Mouse (Mus musculus) heart, adult 9 months (tissue): ENCODE results near the gene Uqcc1.
"Not testable (repeated sequence)": the region's sequence is repeated elsewhere in the genome, so short reads cannot be mapped to it uniquely, and the experiment has no call there.

Source experiments
- DNase-seq, 2 experiments: peaks; one replicate each; pipeline ENCODE4 v3.0.0; 2022; ENCODE audit warnings: low spot score in 2 of 2

Uqcc1 gene

DNA sequence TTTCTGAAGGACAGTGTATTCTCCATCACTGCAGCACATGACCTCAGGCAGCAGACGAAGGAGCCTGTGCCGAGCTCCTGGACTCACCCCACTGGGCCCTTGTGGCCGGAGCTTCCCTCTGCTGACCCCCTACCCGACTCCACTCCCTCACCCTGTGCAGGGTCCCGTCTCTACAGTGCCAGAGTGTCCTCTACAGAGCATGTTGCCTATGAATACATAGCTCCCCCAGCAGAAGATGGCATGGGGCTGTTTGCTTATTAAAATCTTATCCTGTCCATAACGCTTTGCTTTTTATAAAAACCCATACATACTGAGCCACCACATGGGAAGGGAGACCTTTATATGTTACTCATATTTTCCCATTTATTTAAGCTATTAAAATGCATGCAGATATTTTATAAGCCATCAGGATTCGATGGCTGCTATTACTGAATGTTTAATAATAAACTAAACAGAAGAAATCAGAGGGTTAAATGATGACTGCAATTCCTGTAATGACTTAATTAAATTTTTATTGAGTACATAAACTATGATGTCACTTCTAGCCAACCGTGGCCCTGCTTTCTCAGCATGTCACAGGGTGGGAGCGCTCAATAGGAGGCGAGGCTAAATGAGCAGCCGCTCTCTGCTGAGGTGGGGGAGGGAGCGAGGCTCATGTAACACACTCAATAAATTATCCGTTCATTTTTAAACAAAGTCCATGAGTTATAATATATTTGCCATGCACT, 67.4 kb downstream of the Uqcc1 start:
- DNase-seq, result no peak

DNA sequence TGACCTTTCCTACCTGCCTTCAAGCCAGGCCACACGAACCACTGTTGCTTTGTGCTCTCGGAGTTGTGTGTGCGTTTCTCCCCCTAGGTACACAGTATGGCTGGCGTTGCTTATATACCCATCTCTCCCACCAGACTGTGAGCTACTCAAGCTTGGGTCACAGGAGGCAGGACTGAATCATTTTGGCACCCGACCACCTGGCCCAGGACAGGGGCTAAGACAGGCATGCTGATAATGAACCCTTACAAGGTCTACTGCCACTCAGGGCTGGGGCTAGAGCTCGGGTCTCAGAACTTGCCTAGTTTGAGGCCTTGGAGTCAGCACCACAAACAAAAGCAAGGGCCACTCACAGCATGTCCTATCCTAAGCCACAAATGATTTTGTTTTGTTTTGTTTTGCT, 68.5 kb downstream of the Uqcc1 start:
- no peak for DNase-seq

DNA sequence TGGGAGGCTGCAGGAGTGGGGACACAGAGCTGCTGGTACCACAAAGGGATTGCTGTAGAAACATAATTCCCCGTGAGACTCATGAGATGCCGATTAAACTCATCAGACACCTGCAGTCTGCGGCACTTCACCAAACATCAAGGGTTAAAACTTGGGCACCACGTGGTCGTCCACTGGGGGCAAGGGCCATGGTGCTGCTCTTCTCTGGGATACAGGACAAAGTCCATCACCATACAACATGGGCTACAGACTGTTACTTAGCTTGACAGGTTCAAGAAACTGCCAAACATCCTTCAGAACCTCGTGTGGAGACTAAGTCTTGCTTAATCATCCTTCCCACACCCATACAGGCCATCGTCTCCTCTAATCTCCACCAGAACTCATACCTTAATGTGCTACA, 70.0 kb downstream of the Uqcc1 start:
- no peak for DNase-seq

DNA sequence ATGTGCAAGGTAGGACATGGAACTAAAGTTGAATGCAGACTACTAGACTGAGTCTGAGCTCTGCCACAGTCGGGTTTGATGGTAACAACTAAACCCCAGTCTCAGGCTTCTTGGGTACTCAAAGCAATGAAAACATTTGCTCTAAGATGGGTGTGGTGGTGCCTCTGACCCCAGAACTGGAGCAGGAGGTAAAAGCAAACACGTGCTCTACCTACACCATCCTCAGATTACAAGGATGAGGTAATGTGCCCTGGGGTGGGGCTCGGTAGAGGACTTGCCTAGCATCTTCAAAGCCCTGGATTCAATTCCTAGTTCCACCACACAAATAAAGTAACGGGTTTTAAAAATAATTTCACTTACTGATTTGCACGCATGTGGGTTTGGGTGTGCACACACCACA, 77.6 kb downstream of the Uqcc1 start:
- no peak for DNase-seq

DNA sequence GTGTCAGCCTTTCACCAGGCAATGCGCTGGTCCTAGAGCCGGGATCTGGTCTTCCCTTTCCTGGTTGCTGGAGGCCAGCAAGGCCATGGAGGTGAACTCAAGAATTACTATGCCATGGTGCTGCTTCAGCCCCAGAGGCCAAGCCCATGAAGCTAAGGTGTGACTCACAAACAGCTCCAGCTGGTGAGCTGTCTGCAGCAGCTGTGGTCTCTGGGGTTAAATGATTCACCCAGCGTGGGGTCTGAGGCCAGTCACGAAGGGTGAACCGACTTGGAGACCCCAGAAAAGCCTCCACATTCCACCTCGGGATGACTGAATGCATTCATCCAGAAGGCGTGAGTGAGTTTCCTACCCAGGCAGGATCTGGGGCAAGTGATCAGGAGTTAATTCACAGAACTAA, 80.0 kb downstream of the Uqcc1 start:
- no peak for DNase-seq

DNA sequence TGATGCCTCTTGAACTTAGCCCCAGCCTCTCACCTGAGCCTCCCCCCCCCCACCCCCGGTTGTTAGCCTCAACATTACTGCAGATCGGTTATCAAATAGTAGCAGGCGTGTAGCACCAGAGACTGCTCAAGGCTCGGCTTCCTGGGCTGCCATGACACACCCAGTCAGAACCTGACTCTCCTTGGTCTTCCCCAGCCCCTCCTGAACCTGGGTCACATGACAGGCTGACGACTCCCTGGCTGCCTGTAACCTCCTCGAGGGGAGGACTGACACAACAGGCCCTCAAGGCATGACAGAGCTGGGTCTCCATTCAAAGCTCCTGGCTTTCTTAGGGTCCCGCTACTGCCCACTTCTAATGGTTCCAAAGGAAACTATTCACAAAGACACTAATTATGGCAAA, 80.6 kb downstream of the Uqcc1 start:
- DNase-seq, result no peak

DNA sequence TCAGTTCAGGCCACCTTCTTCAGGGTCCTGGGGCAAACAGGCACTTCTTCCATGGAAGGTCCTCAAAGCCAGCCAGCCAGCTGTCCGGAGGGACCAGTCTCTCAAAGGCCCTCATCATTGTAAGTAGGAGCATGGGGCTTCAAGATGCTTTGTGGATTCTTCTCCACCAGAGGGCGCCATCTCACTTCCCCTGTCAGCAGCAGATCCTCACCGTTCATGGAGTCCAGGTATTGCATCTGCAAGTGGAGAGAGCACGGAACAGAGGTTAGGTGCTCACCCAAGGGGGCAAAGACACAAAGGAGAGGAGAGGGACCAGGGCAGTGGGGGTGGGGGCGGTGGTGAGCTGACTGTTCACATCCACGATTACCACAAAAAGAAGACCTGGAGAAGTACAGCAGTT, 81.8 kb downstream of the Uqcc1 start:
- peak; percentile 37 to 46 for DNase-seq

DNA sequence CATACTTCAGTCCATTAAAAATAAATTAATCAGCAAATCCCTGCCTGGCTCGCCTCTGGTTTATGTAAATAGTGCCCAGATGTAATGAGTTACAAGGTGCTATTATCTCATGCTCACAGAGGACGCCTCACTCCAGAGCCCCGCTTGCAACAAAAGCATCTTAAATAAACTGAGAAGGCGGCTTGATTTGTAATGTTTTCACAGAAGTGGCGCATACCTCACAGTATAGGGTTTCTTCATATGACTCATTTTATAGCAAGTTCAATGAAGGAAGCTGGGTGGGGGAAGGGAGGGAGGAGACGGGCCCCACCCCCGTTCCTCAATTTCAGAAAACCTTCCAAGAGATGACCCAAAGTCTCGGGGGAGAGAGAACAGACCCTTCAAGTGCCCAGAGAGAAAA, 83.2 kb downstream of the Uqcc1 start:
- no peak for DNase-seq

DNA sequence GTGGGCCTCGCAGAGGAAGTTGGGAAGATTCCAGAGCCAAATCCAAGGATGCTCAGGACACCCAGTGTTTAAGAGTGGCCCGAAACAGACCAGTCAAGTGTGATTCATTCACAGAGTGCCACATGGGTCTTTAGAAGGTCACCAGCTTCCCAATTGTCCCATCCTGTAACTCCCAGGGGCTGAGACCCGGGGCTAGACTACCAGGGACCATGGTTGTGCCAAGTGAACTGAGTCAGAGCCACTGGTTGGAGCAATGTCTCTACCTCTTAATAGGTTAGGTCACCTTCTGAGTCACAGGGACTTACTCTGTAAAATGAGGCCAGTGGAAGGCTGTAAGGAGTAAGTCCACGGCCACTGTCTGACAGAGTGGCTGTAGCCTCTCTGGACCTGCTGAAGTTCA, 91.1 kb downstream of the Uqcc1 start:
- DNase-seq, result no peak

DNA sequence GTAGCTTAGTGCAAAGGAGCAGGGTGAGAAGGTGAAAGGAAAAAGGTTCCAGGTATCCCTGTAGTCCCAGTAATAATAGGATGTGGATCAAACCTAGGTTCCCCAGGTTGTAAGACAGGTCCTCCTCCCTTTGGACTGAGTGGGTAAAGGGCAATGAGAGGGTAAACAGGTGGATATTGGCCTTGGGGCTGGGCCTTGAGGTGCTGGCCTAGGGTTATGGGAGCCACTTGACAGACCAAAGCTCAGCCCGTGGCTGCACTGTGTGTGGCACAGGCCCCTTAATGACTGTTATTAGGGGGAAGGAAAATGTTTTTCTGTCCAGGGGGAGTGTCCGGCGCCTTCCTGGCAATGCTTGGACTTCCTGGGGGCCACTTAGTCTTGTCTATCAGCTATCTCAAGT, 92.1 kb downstream of the Uqcc1 start:
- no peak for DNase-seq

DNA sequence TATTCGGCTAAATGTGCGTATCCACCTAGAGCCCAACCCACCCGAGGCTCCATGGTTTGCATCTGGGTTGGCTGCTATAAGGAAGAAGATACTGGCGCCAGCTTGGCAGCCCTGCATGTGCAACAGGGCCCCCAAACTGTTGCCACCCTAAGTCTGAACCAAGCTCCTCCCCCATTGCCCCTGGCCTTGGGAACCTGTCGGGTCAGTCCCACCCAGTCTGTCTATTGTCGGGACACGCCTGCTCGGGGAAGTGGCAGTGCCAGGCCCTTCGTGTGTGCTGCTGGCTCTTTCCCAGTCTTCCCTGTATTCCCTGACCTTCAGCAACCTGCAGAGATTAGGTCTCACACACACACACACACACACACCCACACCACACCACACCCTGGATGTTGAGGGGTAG, 95.4 kb downstream of the Uqcc1 start, which contains the start of gene Fam83c:
TSS of gene Fam83c (minus strand) at position 123 of the 400 bp plus-strand sequence.
- DNase-seq, result no peak

DNA sequence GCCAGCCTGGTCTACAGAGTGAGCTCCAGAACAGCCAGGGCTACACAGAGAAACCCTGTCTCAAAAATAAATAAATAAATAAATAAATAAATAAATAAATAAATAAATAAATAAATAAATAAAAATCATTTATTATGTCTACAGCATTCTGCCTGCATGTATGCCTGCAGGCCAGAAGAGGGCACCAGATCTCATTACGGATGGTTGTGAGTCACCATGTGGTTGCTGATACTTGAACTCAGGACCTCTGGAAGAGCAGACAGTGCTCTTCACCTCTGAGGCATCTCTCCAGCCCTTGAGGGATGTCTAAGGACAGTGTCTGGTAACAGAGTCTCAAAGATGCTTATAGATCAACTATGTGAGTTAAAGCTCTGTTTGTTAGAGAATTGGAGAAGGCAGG, 98.0 kb downstream of the Uqcc1 start:
- not testable (repeated sequence) for DNase-seq

DNA sequence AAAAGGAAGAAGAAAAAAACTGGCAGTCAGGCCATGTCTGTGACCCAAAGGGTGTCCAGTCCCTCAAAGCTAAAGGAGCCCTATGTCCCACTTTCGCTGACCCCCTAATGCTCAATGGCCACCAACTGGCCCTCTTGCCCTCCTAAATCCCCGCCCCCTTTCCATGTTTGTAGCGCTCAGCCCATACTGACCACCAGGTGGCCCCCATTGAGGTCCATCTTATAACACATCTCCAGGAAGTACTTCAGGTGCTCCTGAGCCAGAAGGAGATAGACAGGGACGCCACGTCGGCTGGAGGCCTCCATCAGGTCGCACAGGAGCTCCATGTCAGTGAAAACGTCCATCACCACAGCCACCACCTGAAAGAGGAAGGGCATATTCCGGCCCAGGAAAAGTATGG, 98.8 kb downstream of the Uqcc1 start:
- DNase-seq, result no peak

DNA sequence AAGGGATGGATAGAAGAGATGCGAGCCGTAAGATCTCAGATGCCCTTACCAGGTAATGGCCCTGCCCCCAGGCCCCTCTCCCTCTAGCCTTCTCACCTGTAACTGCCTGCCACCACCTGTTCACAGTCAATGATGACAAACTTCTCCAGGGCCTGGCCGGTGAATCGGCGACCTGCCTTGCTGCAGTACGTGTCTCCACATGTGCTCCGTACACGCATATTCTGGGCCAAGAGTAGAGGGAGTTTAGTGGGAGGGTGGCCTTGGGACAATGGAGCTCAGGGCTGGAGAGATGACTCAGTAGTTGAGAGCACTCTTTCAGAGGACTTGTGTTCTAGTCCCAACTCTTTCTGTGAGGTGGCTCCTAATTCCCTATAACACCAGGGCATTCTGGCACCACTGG, 99.3 kb downstream of the Uqcc1 start:
- DNase-seq, result no peak

DNA sequence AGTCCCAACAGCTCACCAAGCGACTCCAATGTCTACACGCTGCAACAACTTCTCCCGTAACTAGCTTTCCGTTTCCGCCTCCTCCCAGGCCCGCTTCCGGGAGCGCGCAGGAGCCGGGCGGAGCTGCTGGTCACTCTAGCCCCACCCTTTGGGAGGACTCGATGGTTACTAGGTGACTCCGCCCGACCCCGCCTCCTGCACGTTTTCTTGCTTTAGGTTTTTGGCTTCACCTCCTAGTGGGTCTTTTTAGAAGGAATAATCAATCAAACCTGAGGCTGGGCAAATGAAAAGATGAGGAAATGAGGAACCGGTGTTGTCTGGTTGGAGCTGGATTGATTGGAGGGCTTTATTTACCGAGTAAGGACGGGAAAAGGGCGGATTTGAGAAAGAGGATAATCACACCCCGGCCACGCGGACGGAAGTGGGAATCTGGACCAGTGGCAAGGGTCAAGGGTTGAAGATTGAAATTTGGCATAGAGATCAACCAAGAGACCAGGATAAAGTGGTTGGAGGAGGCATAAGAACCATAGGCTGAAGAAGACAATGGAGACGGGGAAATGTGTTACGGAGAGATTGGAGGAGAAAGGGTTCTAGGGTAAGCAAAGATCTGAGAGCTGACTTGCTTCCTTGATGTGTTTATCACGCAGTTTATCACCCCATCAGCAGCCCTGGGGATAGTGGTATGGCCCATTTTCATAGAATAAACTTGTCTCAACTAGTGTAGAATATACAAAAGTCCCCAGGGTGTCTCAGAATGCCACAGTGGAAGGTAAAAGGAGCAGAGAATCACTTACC, 103.3 kb downstream of the Uqcc1 start, which contains the start of gene Eif6:
TSS of gene Eif6 (minus strand) at position 296 of the 795 bp plus-strand sequence.
- DNase-seq, result peak; percentile 84 to 88

DNA sequence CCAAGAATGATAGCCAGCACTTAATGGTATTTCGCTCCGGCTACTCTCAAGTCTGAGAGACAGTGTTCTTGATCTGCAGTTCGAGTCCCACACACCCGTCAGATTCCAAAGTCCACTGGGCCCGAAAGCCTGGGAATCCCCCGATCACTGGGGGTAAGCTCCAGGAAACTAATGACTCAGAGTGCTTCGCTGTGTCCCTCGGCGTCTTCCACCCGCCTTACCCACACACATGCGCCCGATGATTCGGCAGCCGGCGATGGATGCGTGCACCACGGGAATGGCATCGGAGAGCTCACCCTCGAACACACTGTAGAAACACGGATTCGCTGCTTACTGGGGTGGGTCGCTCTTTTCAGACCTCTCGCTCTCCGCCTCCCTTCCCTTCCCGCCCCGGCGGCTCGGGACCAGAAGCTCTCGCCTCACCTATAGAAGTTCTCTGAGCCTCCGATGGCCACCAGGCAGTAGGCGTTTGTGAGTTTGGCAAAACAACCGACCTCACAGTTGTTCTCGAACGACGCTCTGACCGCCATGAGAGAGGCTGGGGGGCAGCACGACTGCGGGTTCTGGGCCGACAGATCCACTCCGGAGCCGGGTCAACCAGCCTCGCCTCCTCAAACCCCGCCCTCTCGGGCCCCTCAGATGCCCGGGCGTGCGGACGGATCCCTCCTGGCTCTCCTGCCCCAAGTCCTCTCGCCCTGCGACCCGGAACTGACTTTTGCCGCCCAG, 104.0 kb downstream of the Uqcc1 start:
- DNase-seq, result no peak

DNA sequence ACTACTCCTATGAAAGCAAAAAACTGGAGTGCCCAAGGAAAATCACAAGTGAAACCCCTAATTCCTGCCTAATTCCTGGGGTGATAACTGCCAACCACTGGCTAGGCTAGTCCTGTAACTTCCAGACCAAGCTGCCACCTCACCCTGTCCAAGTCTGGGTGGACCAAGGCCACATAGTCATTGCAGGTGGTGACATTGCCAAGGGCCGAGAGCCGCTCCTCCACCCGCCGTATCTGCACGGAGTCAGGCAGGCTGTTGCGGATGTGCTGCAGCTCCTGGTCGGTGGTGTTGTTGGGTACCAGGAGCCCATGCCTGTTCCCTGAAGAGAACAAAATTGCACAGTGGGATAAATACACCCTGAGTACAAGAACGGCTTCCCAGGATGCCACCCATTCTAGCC, 106.4 kb downstream of the Uqcc1 start:
- no peak for DNase-seq

DNA sequence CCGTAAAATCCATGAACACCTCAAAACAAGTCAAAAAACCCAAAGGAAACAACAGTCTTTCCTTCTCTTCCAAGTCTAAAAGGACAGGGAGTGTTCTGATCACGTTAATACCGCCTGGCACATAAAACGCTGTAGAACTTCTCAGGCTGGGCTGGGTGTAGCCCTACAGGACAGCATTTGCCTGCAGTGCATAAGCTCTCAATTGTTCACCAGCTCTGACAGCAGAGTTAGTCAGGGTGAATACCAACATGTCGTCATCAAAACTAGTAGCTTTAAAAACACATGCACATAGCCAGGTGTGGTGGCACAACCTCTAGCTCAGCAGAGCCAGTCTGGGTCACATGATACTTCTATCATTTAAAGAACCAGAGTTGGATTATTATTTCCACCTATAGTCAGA, 109.3 kb downstream of the Uqcc1 start:
- no peak for DNase-seq

DNA sequence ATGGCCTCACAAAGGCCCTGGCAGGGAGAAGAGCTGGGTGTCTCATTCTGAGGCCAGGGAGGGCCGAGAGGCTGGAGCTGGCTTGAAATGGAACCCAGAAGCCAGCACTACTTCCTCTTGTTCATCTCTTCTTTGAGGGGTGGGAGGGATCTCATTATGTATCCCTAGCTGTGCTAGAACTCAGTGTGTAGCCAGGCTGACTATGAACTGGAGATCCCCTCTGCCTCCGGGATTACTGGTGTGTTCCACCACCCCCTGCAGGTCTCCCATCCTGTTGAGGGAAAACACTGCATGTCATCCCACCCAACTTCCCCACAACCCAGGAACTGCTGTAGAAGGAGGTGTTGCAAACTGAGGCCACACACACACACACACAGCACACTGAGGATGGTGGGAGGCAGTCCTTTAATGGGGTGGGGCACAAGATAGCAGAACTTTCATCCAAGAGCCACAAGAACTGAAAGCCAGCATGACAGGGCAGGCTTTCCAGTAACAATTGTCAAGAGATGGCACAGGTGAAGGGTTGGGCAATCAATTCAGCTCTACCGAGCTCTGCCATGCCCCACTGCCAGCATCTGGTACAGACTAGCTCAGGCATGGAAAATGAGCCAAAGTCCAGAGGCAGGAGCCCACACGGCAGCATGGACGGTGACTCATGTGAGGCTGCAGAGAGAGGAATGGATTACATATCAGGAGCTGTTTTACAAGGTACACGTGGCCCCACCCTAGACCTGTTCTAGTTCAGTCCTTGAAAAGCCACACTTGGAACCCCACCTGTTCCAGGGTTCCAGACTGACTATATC, 110.5 kb downstream of the Uqcc1 start:
- no peak for DNase-seq

DNA sequence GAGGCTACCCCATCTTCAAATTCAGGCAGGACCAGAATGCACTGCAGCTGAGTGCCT, 110.9 kb downstream of the Uqcc1 start, which contains the start of gene BC029722:
TSS of gene BC029722 (minus strand) at position 35 of the 57 bp plus-strand sequence.
- DNase-seq, result no peak

DNA sequence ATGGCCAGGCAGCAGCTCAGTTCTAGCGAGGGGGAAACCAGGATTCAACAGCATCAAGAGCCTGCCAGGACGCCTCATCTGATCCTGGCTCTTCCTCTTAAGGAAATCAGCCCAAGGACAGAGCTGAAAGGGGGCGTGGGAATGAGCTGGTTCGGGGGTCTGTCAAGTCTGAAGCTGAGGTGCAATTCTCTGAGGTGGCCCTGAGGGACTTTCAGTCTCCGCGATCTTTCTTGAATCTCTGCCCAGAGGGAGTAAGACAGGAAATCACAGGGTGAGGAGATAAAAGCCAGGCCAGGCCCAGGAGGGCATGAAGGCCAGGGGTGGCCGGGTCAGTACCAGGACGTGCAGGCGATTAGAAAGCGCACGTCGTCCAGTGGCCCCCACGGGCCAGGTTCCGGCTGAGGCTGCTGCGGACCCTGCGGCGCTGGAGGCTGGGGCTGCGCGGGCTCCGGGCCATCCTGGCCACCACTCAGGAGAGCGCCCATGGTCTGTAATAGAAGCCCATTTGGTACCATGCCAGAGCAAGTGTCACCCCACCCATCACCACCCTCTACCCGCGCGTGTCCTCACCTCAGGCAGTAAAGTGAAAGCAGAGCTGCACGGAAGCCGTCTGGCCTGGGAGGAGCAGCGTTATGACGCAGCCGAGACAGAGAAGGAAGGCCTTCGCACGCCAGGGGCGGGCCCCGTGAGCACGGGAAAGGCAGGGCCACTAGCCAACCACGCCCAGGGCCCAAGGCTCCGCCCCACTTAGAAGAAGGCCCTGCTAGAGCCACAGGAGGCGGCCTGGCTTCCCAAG, 111.3 kb downstream of the Uqcc1 start:
- peak; percentile 97 for DNase-seq
